Mouse (Mus musculus) 3134 (cell line): ENCODE measurements around the gene Supt7l.
"Not testable (repeated sequence)": the region's sequence is repeated elsewhere in the genome, so short reads cannot be mapped to it uniquely, and the experiment has no call there.

Source experiments
- DNase-seq: peaks from one replicate; pipeline ENCODE4 v3.0.0-alpha.2; 2011; ENCODE audit warnings: low spot score; ENCODE audit not compliant: insufficient read length; ENCODE audit errors: extremely low read depth

Gene Supt7l

GRCm38 (mm10) chr5:31527707-31528106 is at the start of gene Supt7l:
Gene Supt7l (minus strand): TSS chr5:31527807.
- DNase-seq, result not testable (repeated sequence)

GRCm38 (mm10) chr5:31576539-31576975 is 49.0 kb upstream of the Supt7l start:
- DNase-seq, result peak; percentile 93

- DNase-seq, result no peak
These were observed 46.1 kb upstream of the Supt7l start for GRCm38 (mm10) chr5:31573722-31574121.

DNA sequence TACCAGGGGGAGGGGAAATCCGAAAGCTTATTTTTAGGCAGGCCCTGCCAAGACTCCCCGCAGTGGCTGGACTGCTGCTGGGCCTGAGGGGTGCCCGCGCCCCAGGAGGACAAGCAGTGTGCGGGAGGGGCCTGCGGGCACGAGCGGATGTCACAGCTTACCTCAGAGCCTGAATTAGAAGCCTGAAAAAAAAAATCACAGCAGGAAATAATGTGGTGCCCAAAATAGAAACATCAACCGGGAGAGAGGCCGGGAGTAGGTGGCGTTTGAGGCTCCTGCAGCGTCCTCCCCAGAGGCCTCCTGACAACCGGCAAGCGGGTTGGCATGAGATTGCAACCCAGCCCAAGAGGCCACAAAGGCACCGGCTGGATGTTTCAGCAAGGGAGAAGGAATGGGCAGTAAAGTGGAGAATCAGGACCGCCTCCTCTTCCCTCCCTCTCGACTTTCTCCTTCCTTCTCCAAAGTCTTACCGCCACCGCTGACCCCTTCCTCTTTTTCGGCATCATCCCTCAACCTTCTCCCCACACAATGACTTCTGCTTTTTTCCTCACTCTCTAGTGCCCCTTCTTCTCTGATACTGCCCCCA is 43.5 kb upstream of the Supt7l start:
- peak; percentile 87 for DNase-seq

DNA sequence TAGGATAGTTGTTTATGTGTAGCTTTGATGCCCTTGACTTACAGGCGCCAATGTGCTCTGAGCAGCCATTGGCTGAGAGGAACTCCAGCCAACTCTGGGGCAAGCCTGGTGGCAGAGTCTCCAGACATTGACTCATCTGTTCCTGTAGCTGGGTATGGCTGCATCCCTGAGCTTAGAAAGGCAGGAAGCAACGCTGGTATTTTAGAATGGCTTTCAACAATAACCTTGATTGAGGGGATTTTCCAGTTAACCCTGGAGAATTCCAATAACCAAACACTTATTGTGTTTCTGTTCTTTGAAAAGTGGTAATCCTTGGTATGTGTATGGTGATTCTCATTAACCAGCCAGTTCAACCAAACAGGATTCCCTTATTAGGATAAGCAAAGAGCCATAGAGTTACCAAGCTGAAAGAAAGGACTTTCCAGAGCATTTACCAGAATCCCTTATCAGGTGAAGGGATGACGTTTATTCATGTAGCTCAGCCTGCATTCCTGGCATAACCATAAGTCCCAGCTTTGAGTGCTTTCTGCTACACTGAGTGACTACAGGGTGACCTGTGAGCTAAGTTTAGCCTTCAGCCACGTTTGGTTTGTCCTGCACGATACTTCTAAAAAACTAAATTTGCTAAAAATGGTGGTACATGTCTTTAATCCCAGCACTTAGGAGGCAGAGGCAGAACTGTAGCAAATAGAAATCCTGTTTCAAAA is 40.5 kb upstream of the Supt7l start:
- peak; percentile 43 for DNase-seq

- DNase-seq, result no peak
These were observed 38.9 kb upstream of the Supt7l start for GRCm38 (mm10) chr5:31566457-31566856.

DNA sequence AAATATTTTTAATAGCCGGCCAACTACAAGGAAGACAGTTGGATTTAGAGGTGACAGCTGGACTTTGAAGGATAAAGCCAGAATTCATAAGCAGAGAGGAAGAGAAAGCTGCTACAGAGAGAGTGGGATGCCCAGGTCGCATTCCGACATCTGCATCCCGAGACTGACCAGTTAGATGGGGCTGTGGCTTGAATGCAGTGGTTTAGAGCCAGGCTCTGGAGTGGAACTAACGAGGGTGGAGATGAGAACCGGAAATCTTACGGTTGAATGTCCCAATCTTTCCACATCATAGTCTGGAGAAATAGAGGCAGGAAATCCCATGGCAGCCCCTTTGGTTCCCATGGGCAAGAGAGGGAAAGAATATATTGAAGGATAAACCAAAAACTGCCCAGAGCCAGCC is 38.4 kb upstream of the Supt7l start:
- no peak for DNase-seq

DNA sequence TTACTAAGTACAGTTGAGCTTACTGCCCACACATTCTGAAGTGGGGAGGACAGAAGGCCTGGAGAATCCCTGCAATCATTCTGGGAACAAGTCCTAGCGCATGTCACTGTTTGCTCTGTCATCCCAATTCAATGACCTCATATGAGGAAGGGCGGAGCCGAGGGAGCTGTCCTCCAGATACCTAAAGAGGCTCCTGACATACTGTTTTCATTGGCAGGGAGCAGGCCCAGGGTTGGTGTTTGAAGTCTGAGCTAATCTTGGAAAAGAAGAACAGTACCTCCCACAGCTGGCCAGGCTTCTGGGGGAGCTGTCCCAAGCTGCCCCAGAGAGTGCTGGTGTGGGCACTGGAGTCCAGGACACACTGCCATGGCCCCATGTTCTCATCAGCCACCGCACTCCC is 37.4 kb upstream of the Supt7l start:
- DNase-seq, result peak; percentile 48

DNA sequence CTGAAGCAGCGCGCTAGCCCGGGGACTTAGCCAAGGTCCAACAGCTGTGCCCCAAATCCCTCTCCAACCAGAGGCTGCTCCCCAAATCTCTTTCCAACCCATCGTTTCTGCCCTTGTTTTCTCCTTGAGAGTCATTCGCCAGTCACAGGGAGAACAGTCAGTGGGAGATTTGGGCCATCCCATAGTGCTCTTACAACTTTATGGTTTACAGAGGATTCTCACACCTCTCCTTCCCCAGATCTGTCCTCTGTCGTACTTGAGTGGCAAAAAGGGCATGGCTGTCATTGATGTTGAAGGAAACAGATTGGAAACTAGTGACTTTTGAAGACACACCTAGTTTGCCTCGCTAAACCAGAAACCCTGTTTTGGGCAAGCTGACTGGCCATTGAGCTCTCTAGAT is 36.3 kb upstream of the Supt7l start:
- no peak for DNase-seq

GRCm38 (mm10) chr5:31563496-31563895 is 35.9 kb upstream of the Supt7l start:
- peak; percentile 58 for DNase-seq

GRCm38 (mm10) chr5:31562036-31562666 is 34.5 kb upstream of the Supt7l start:
- DNase-seq, result peak; percentile 54

- no peak for DNase-seq
These were observed 32.7 kb upstream of the Supt7l start for GRCm38 (mm10) chr5:31560352-31560751.

GRCm38 (mm10) chr5:31559401-31559800 is 31.8 kb upstream of the Supt7l start:
- DNase-seq, result no peak

GRCm38 (mm10) chr5:31535228-31535627 is 7.6 kb upstream of the Supt7l start:
- no peak for DNase-seq

- no peak for DNase-seq
These were observed 953 bp upstream of the Supt7l start for GRCm38 (mm10) chr5:31528560-31528959.

- DNase-seq, result no peak
These were observed 408 bp downstream of the Supt7l start for GRCm38 (mm10) chr5:31527117-31527680.

- DNase-seq, result peak; percentile 78
These were observed 1.1 kb downstream of the Supt7l start, which contains the start of gene Slc4a1ap for GRCm38 (mm10) chr5:31526354-31527116. Gene Slc4a1ap (plus strand): TSS chr5:31526995.

- DNase-seq, result no peak
These were observed 7.1 kb downstream of the Supt7l start for GRCm38 (mm10) chr5:31520556-31520955.

GRCm38 (mm10) chr5:31512481-31512880 is 15.1 kb downstream of the Supt7l start:
- no peak for DNase-seq

GRCm38 (mm10) chr5:31504843-31505242 is 22.8 kb downstream of the Supt7l start:
- DNase-seq, result no peak
